Mouse (Mus musculus) neural tube, embryonic 11.5 days (tissue): ENCODE results near the gene Gm44502. TPM values are rescaled to one million over a fixed set of nuclear protein-coding genes. Genes with fewer than 3 reads are reported as not detected.
A peak's percentile ranks its signal among the peaks of the same experiment; 100 is the strongest.

ENCODE experiments used
- ATAC-seq: fragments of 200-750 bp; cut with Nextera tagmentation; 2 replicates; pipeline ENCODE4 v1.8.0; 2017; ENCODE audit warnings: moderate number of reproducible peaks, mild to moderate bottlenecking, moderate TSS enrichment, moderate library complexity; ENCODE audit not compliant: insufficient read depth, low FRiP score, low TSS enrichment
- DNase-seq: peaks from one replicate; pipeline ENCODE4 v3.0.0-alpha.2; 2015; ENCODE audit warnings: low spot score
- H3K27ac ChIP-seq: fragments of 300-500 bp; sonication (generic); 2 replicates; pipeline ENCODE4 v1.5.1; 2014; ENCODE audit warnings: low read depth, mild to moderate bottlenecking, low read length
- H3K27me3 ChIP-seq: fragments of 300-500 bp; sonication (generic); 2 replicates; pipeline ENCODE4 v1.6.1; 2014; ENCODE audit warnings: mild to moderate bottlenecking, low read length, mixed read lengths; ENCODE audit not compliant: control insufficient read depth, insufficient read depth
- H3K36me3 ChIP-seq: fragments of 300-500 bp; sonication (generic); 2 replicates; pipeline ENCODE4 v1.6.1; 2014; ENCODE audit warnings: mild to moderate bottlenecking, low read length, moderate library complexity, mixed read lengths; ENCODE audit not compliant: control insufficient read depth, insufficient read depth
- H3K4me1 ChIP-seq: fragments of 300-500 bp; sonication (generic); 2 replicates; pipeline ENCODE4 v1.6.1; 2014; ENCODE audit warnings: low read length, mixed read lengths; ENCODE audit not compliant: control insufficient read depth, insufficient read depth
- H3K4me2 ChIP-seq: fragments of 300-500 bp; sonication (generic); 2 replicates; pipeline ENCODE4 v1.6.1; 2014; ENCODE audit warnings: low read depth, mild to moderate bottlenecking, moderate library complexity
- H3K4me3 ChIP-seq: fragments of 300-500 bp; sonication (generic); 2 replicates; pipeline ENCODE4 v1.5.1; 2014; ENCODE audit warnings: low read depth, low read length
- H3K9ac ChIP-seq: fragments of 300-500 bp; sonication (generic); 2 replicates; pipeline ENCODE4 v1.6.1; 2014; ENCODE audit warnings: mild to moderate bottlenecking, low read length
- H3K9me3 ChIP-seq: fragments of 300-500 bp; sonication (generic); 2 replicates; pipeline ENCODE4 v1.6.1; 2016; ENCODE audit warnings: low read length; ENCODE audit not compliant: control insufficient read depth
- WGBS: fragments of 180-500 bp; shearing (Covaris S2); extraction: QIAGEN DNeasy Blood & Tissue Kit; methylation state at CpG from one replicate; pipeline ENCODE4 v1.1.7; 2014; 5-methylcytosine and 5-hydroxymethylcytosine counted together
- polyA plus RNA-seq: library from polyadenylated mRNA; unstranded; fragments of >200 nt; fragmentation: Nextera tagmentation; extraction: Ambion mirVana; gene quantifications from 2 replicates; pipeline ENCODE4 v1.2.1, GENCODE M21; 2014

Gm44502 gene
- polyA plus RNA-seq, 1 experiment from 2014 or later = 0.64 TPM

GRCm38 (mm10) chr15:89473921-89474320, 44.4 kb upstream of the Gm44502 start:
- no peak for DNase-seq
- ATAC-seq = no peak
- Histone ChIP-seq H3K4me1 (peaks cover 10% of the 10 kb centered on the region), H3K4me3 (no peak overlapping the region), H3K36me3 (no peaks in the 10 kb centered on the region), H3K4me2 (no peak overlapping the region), H3K27ac (no peak overlapping the region), H3K9ac (no peak overlapping the region), H3K9me3 (no peaks in the 10 kb centered on the region), H3K27me3 (no peaks in the 10 kb centered on the region)
- 94% methylated on average over 8 of the region's 8 CpGs for WGBS

GRCm38 (mm10) chr15:89473370-89473769, 43.9 kb upstream of the Gm44502 start:
- no peaks in the 10 kb centered on the region for H3K27me3 ChIP-seq
- ATAC-seq (no peak), DNase-seq (no peak)
- H3K27ac ChIP-seq = no peak overlapping the region
- no peak overlapping the region for H3K9ac ChIP-seq
- peaks cover 10% of the 10 kb centered on the region for H3K4me1 ChIP-seq
- H3K4me3 ChIP-seq = no peak overlapping the region
- H3K36me3 ChIP-seq = no peaks in the 10 kb centered on the region
- no peak overlapping the region for H3K4me2 ChIP-seq
- 84% methylated on average over 9 of the region's 9 CpGs for WGBS
- no peaks in the 10 kb centered on the region for H3K9me3 ChIP-seq

- Histone ChIP-seq H3K36me3 (no peaks in the 10 kb centered on the region), H3K9me3 (no peaks in the 10 kb centered on the region), H3K4me1 (peaks cover 10% of the 10 kb centered on the region), H3K27me3 (no peaks in the 10 kb centered on the region), H3K4me3 (no peak overlapping the region), H3K27ac (no peak overlapping the region), H3K4me2 (no peak overlapping the region), H3K9ac (no peak overlapping the region)
- WGBS = 90% methylated on average over 4 of the region's 4 CpGs
- ATAC-seq = no peak
- no peak for DNase-seq
Observed at GRCm38 (mm10) chr15:89471476-89471875, 42.0 kb upstream of the Gm44502 start.

GRCm38 (mm10) chr15:89468577-89468976, 39.1 kb upstream of the Gm44502 start:
- WGBS = 40% methylated on average over 2 of the region's 2 CpGs
- Histone ChIP-seq H3K27me3 (no peaks in the 10 kb centered on the region), H3K9me3 (no peaks in the 10 kb centered on the region), H3K27ac (no peak overlapping the region), H3K4me2 (no peak overlapping the region), H3K9ac (no peak overlapping the region), H3K4me3 (no peak overlapping the region), H3K36me3 (no peaks in the 10 kb centered on the region), H3K4me1 (no peaks in the 10 kb centered on the region)
- DNase-seq = peak; percentile 20
- no peak for ATAC-seq

- 0% methylated on average over 1 of the region's 1 CpGs for WGBS
Observed at GRCm38 (mm10) chr15:89465052-89465451, 35.6 kb upstream of the Gm44502 start.

GRCm38 (mm10) chr15:89463334-89464235, 34.1 kb upstream of the Gm44502 start:
- no peaks in the 10 kb centered on the region for H3K27me3 ChIP-seq
- H3K27ac ChIP-seq = no peak overlapping the region
- WGBS = 68% methylated on average over 5 of the region's 5 CpGs
- H3K4me3 ChIP-seq = no peak overlapping the region
- H3K9ac ChIP-seq = no peak overlapping the region
- DNase-seq = no peak
- H3K9me3 ChIP-seq = no peaks in the 10 kb centered on the region
- no peak overlapping the region for H3K4me2 ChIP-seq
- no peaks in the 10 kb centered on the region for H3K4me1 ChIP-seq
- no peak for ATAC-seq
- H3K36me3 ChIP-seq = 0 out of 2 replicates have a peak, but pooled peaks cover under 1% of the 10 kb centered on the region

More at GRCm38 (mm10) chr15:89465052-89465451, 35.6 kb upstream of the Gm44502 start:
- Histone ChIP-seq H3K9me3 (no peaks in the 10 kb centered on the region), H3K4me3 (no peak overlapping the region), H3K4me1 (no peaks in the 10 kb centered on the region), H3K9ac (no peak overlapping the region), H3K4me2 (no peak overlapping the region), H3K27me3 (no peaks in the 10 kb centered on the region), H3K36me3 (no peaks in the 10 kb centered on the region), H3K27ac (no peak overlapping the region)
- ATAC-seq (0 out of 2 replicates have a peak, but pooled peaks have one; percentile 23), DNase-seq (peak; percentile 29)

GRCm38 (mm10) chr15:89462176-89462575, 32.7 kb upstream of the Gm44502 start:
- H3K27me3 ChIP-seq = no peaks in the 10 kb centered on the region
- ATAC-seq (no peak), DNase-seq (no peak)
- 0 out of 2 replicates have a peak, but pooled peaks cover 5% of the 10 kb centered on the region for H3K36me3 ChIP-seq
- no peak overlapping the region for H3K4me3 ChIP-seq
- no peaks in the 10 kb centered on the region for H3K4me1 ChIP-seq
- no peak overlapping the region for H3K4me2 ChIP-seq
- no peak overlapping the region for H3K27ac ChIP-seq
- H3K9me3 ChIP-seq = no peaks in the 10 kb centered on the region
- WGBS = 76% methylated on average over 7 of the region's 7 CpGs
- H3K9ac ChIP-seq = no peak overlapping the region

GRCm38 (mm10) chr15:89461321-89461720, 31.8 kb upstream of the Gm44502 start:
- 81% methylated on average over 15 of the region's 15 CpGs for WGBS
- no peak for ATAC-seq
- peaks cover 5% of the 10 kb centered on the region; the same call in 1 of the 2 replicates for H3K36me3 ChIP-seq

GRCm38 (mm10) chr15:89460298-89460697, 30.8 kb upstream of the Gm44502 start:
- ATAC-seq (no peak), DNase-seq (no peak)
- Histone ChIP-seq H3K4me2 (no peak overlapping the region), H3K4me1 (0 out of 2 replicates have a peak, but pooled peaks cover under 1% of the 10 kb centered on the region), H3K9ac (no peak overlapping the region), H3K27me3 (no peaks in the 10 kb centered on the region), H3K27ac (no peak overlapping the region), H3K9me3 (no peaks in the 10 kb centered on the region), H3K4me3 (no peak overlapping the region), H3K36me3 (peaks cover 5% of the 10 kb centered on the region; the same call in 1 of the 2 replicates)
- 80% methylated on average over 10 of the region's 10 CpGs for WGBS

More at GRCm38 (mm10) chr15:89461321-89461720, 31.8 kb upstream of the Gm44502 start:
- Histone ChIP-seq H3K9ac (no peak overlapping the region), H3K27ac (no peak overlapping the region), H3K4me2 (no peak overlapping the region), H3K27me3 (no peaks in the 10 kb centered on the region), H3K4me1 (no peaks in the 10 kb centered on the region), H3K9me3 (no peaks in the 10 kb centered on the region), H3K4me3 (no peak overlapping the region)
- DNase-seq = no peak
